Comparison of ENCODE assay signal across 23 mouse cellular contexts in genomic region chrX:133373047-133373446, GRCm38 (mm10).
"Had no signal": no experiment of that assay in that cellular context is flagged by ENCODE, and none has a peak within 500 bp of the region (broad histone marks: within the 10 kb centered on the region; RNA-seq: fewer than 3 reads in every experiment).

No protein-coding gene starts in this region.

- H3K36me3 ChIP-seq: heart, embryonic 12.5 days; hindbrain, embryonic 10.5 days; hindbrain, embryonic 12.5 days; intestine, embryonic 15.5 days; limb, embryonic 10.5 days; limb, embryonic 12.5 days; liver, embryonic 13.5 days; liver, embryonic 15.5 days had no signal

- H3K4me1 ChIP-seq: heart, embryonic 12.5 days; hindbrain, embryonic 10.5 days; hindbrain, embryonic 12.5 days; intestine, embryonic 15.5 days; limb, embryonic 10.5 days; limb, embryonic 12.5 days; liver, embryonic 13.5 days; liver, embryonic 15.5 days had no signal

- H3K27me3 ChIP-seq: heart, embryonic 12.5 days; intestine, embryonic 15.5 days; limb, embryonic 12.5 days; liver, embryonic 13.5 days; liver, embryonic 15.5 days had no signal

- H3K27ac ChIP-seq: heart, adult 2 months; hindbrain, embryonic 10.5 days; hindbrain, embryonic 12.5 days; hindbrain, embryonic 14.5 days; intestine, embryonic 15.5 days; layer of hippocampus, adult 2 months; left cerebral cortex, adult 2 months; limb, embryonic 10.5 days; limb, embryonic 12.5 days; liver, embryonic 13.5 days; liver, embryonic 15.5 days had no signal

- DNase-seq: gastrocnemius, postnatal 14 days; gastrocnemius, postnatal 36 days; heart, adult 11 months; heart, adult 2 months; heart, postnatal 10 days; heart, postnatal 4 days; kidney, adult 18-20 months; kidney, adult 8-10 months; kidney, postnatal 10 days; kidney, postnatal 25 days; kidney, postnatal 4 days; liver; liver, embryonic 13.5 days had no signal

- H3K9me3 ChIP-seq: heart, embryonic 12.5 days; hindbrain, embryonic 10.5 days; hindbrain, embryonic 12.5 days; intestine, embryonic 15.5 days; limb, embryonic 10.5 days; limb, embryonic 12.5 days; liver, embryonic 13.5 days; liver, embryonic 15.5 days had no signal

- H3K4me3 ChIP-seq: heart, adult 2 months; heart, embryonic 12.5 days; hindbrain, embryonic 10.5 days; hindbrain, embryonic 12.5 days; intestine, embryonic 15.5 days; layer of hippocampus, adult 2 months; left cerebral cortex, adult 2 months; limb, embryonic 10.5 days; limb, embryonic 12.5 days; liver, embryonic 13.5 days; liver, embryonic 15.5 days had no signal
